14 mouse cellular contexts compared by ENCODE assay signal in the genomic region with DNA sequence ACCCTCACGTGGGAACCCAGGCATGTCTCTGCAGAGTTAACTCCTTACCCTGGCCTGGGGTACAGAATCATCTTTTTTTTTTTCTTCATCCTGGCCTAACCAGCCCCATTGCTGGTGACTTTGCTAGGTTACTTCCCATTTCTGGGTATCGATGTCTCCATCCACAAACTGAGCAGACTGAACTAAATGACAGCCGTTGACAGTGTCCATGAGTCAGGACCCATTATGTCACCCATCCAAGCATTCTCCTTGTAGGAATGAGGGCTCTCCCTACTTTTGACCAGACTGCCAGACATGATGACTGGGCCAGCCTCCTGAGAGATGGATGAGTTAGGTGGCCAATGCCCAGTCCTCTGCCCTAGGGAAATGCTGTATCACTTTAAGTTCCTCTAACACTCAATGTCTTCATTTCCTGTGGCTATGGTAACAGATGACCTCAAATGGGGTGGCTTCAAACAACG. TPM values are rescaled to one million over a fixed set of nuclear protein-coding genes. Genes with fewer than 3 reads are reported as not detected.
DNase-seq lines count a peak whose midpoint lies in the region; ATAC-seq and TF ChIP-seq lines count a peak whose summit lies in the region.
"Had no signal": no experiment of that assay in that cellular context is flagged by ENCODE, and none has a peak within 500 bp of the region (broad histone marks: within the 10 kb centered on the region; RNA-seq: fewer than 3 reads in every experiment).

No protein-coding gene starts in this region.

- peaks cover 22% of the 10 kb centered on the region for H3K4me1 ChIP-seq in heart, postnatal 0 days (ENCODE audit: control insufficient read depth, insufficient read depth)
- H3K4me1 ChIP-seq in brown adipose tissue, adult 24 weeks (ENCODE audit: control insufficient read depth, insufficient read depth, insufficient read length, low read length) = peaks cover 47% of the 10 kb centered on the region
- H3K4me1 ChIP-seq: embryonic facial prominence, embryonic 15.5 days had no signal

- no peak for DNase-seq in heart, postnatal 0 days (ENCODE audit: low spot score)
- no peak for DNase-seq in heart, adult 8-10 months (ENCODE audit: low spot score)
- peak; percentile 33 for DNase-seq in A20 (ENCODE audit: low read depth, low spot score)
- no peak for DNase-seq in layer of hippocampus, adult 11-12 months (ENCODE audit: low spot score)
- no peak for DNase-seq in layer of hippocampus, postnatal 10 days (ENCODE audit: low spot score in 2 of 2)
- DNase-seq in thymus, adult 18-20 months = no peak
- DNase-seq: adrenal gland, postnatal 10 days; cerebellum, adult 9-11 months; kidney, postnatal 10 days had no signal

- 44% methylated on average over 4 of the region's 4 CpGs for WGBS in heart, postnatal 0 days
- 0% methylated on average over 4 of the region's 4 CpGs for WGBS in macrophage (ENCODE audit: missing documents)

- no peaks in the 10 kb centered on the region for H3K9me3 ChIP-seq in heart, postnatal 0 days (replicated peaks; ENCODE audit: control insufficient read depth, low read length)
- H3K9me3 ChIP-seq: embryonic facial prominence, embryonic 15.5 days had no signal

- H3K4me2 ChIP-seq in heart, postnatal 0 days (ENCODE audit: low read depth, low read length) = no peak overlapping the region
- H3K4me2 ChIP-seq: embryonic facial prominence, embryonic 15.5 days had no signal

- no peaks in the 10 kb centered on the region for H3K79me2 ChIP-seq in macrophage (ENCODE audit: inconsistent target)

- ATAC-seq in heart, postnatal 0 days (ENCODE audit: insufficient read depth, low read depth) = no peak

- TF ChIP-seq CTCF in heart, postnatal 0 days (IDR thresholded peaks at IDR 0.05; ENCODE audit: low read depth) = no peak

- H3K9ac ChIP-seq in heart, postnatal 0 days (replicated peaks; ENCODE audit: low read depth, low read length) = no peak overlapping the region
- H3K9ac ChIP-seq: embryonic facial prominence, embryonic 15.5 days had no signal

- no peak for TF ChIP-seq EP300 in heart, postnatal 0 days (IDR thresholded peaks at IDR 0.05; ENCODE audit: low read depth)

- H3K4me3 ChIP-seq in heart, postnatal 0 days (ENCODE audit: low read depth, low read length) = no peak overlapping the region
- no peak overlapping the region for H3K4me3 ChIP-seq in brown adipose tissue, adult 24 weeks (ENCODE audit: insufficient read depth, low read depth, low read length)
- H3K4me3 ChIP-seq in macrophage (ENCODE audit: inconsistent target) = peak overlapping the region; percentile 26
- H3K4me3 ChIP-seq: embryonic facial prominence, embryonic 15.5 days had no signal

- no peaks in the 10 kb centered on the region for H3K27me3 ChIP-seq in heart, postnatal 0 days (ENCODE audit: control insufficient read depth, insufficient read depth, low read length)
- H3K27me3 ChIP-seq: embryonic facial prominence, embryonic 15.5 days had no signal

- H3K27ac ChIP-seq in heart, postnatal 0 days (ENCODE audit: low read depth) = peak overlapping the region; percentile 67
- H3K27ac ChIP-seq in brown adipose tissue, adult 24 weeks (replicated peaks; ENCODE audit: low read depth, low read length) = peak overlapping the region; percentile 88
- H3K27ac ChIP-seq in macrophage = peak overlapping the region; percentile 78
- H3K27ac ChIP-seq: embryonic facial prominence, embryonic 15.5 days had no signal

- no peaks in the 10 kb centered on the region for H3K36me3 ChIP-seq in heart, postnatal 0 days (replicated peaks; ENCODE audit: control insufficient read depth, insufficient read depth, low read length)
- H3K36me3 ChIP-seq in macrophage (ENCODE audit: inconsistent target) = no peaks in the 10 kb centered on the region
- H3K36me3 ChIP-seq: embryonic facial prominence, embryonic 15.5 days had no signal

RNA-seq across cellular contexts. Expression of gene Ndel1, which starts 8.0 kb away (rescaled TPM):
- 70.9 and 130 TPM in 2 replicates for total RNA-seq in heart, postnatal 0 days (2014; rRNA removed; ENCODE audit: low replicate concordance)
- 60.7 and 62.3 TPM in 2 replicates for polyA plus RNA-seq in heart, postnatal 0 days (2015; fragmentation: Nextera tagmentation; extraction: Ambion mirVana)
- total RNA-seq in heart, adult 8-10 months (2022) = 10 to 100 TPM; 53.9 to 67.7 (median 65.2) TPM
- 48.4 and 48.9 TPM in 2 replicates for polyA plus RNA-seq in brown adipose tissue, adult 24 weeks (2012; ENCODE audit: insufficient read depth, insufficient read length, missing spikeins)
- 100 to 1,000 TPM in 20 of 26 experiments, 10 to 100 TPM in 6; 82.6 to 322 (median 136) TPM for total RNA-seq in macrophage (2018; cell fraction: chromatin; rRNA removed)
- total RNA-seq in macrophage (2018; cell fraction: cytosol; rRNA removed) = 100 to 1,000 TPM in 8 of 26 experiments, 10 to 100 TPM in 18; 56.9 to 134 (median 72.2) TPM
- 100 to 1,000 TPM in 15 of 26 experiments, 10 to 100 TPM in 11; 62.4 to 248 (median 110) TPM for total RNA-seq in macrophage (2018; cell fraction: nucleus; rRNA removed)
- 52.9 to 132 TPM (median 60.1 TPM) in 3 replicates for polyA plus RNA-seq in macrophage (2018)
- 10 to 100 TPM; 82.4 to 87.0 TPM for total RNA-seq in layer of hippocampus, postnatal 10 days (2021)

RNA-seq across cellular contexts. Expression of gene Rnf222, which starts 24.7 kb away (rescaled TPM):
- total RNA-seq in heart, postnatal 0 days (2014; rRNA removed; ENCODE audit: low replicate concordance) = not detected in 2 replicates
- 0.14 and 0.15 TPM in 2 replicates for polyA plus RNA-seq in heart, postnatal 0 days (2015; fragmentation: Nextera tagmentation; extraction: Ambion mirVana)
- under 1 TPM in 3 of 4 experiments, not detected in 1; 0.11 to 0.28 (median 0.17) TPM for total RNA-seq in heart, adult 8-10 months (2022)
- not detected in 2 replicates for polyA plus RNA-seq in brown adipose tissue, adult 24 weeks (2012; ENCODE audit: insufficient read depth, insufficient read length, missing spikeins)
- not detected for total RNA-seq in macrophage (2018; cell fraction: chromatin; rRNA removed)
- total RNA-seq in macrophage (2018; cell fraction: cytosol; rRNA removed) = not detected
- total RNA-seq in macrophage (2018; cell fraction: nucleus; rRNA removed) = not detected
- polyA plus RNA-seq in macrophage (2018) = not detected in 3 replicates
- not detected for total RNA-seq in layer of hippocampus, postnatal 10 days (2021)
- total RNA-seq: left cerebral cortex, postnatal 36 days had no signal
- polyA plus RNA-seq: neural tube, embryonic 14.5 days had no signal

RNA-seq across cellular contexts. Expression of gene Rpl26, which starts 37.7 kb away (rescaled TPM):
- 1,343 and 1,533 TPM in 2 replicates for total RNA-seq in heart, postnatal 0 days (2014; rRNA removed; ENCODE audit: low replicate concordance)
- polyA plus RNA-seq in heart, postnatal 0 days (2015; fragmentation: Nextera tagmentation; extraction: Ambion mirVana) = 529 and 545 TPM in 2 replicates
- 100 to 1,000 TPM; 676 to 808 (median 721) TPM for total RNA-seq in heart, adult 8-10 months (2022)
- polyA plus RNA-seq in brown adipose tissue, adult 24 weeks (2012; ENCODE audit: insufficient read depth, insufficient read length, missing spikeins) = 1,653 and 1,681 TPM in 2 replicates
- 100 to 1,000 TPM in 1 of 26 experiments, 10 to 100 TPM in 25; 26.0 to 302 (median 43.7) TPM for total RNA-seq in macrophage (2018; cell fraction: chromatin; rRNA removed)
- 1,000 to 10,000 TPM in 18 of 26 experiments, 100 to 1,000 TPM in 8; 842 to 2,674 (median 1,214) TPM for total RNA-seq in macrophage (2018; cell fraction: cytosol; rRNA removed)
- total RNA-seq in macrophage (2018; cell fraction: nucleus; rRNA removed) = 100 to 1,000 TPM in 25 of 26 experiments, 10 to 100 TPM in 1; 73.4 to 245 (median 147) TPM
- 1,656 to 2,144 TPM (median 1,836 TPM) in 3 replicates for polyA plus RNA-seq in macrophage (2018)
- 100 to 1,000 TPM; 734 to 739 TPM for total RNA-seq in layer of hippocampus, postnatal 10 days (2021)
